Mouse (Mus musculus): ENCODE measurements around the gene Ces1a. TPM values are rescaled to one million over a fixed set of nuclear protein-coding genes. Genes with fewer than 3 reads are reported as not detected.
A peak's percentile ranks its signal among the peaks of the same experiment; 100 is the strongest.

Ces1a gene
- polyA plus RNA-seq (2015; fragmentation: Nextera tagmentation; extraction: Ambion mirVana): not detected in 2 replicates

DNA sequence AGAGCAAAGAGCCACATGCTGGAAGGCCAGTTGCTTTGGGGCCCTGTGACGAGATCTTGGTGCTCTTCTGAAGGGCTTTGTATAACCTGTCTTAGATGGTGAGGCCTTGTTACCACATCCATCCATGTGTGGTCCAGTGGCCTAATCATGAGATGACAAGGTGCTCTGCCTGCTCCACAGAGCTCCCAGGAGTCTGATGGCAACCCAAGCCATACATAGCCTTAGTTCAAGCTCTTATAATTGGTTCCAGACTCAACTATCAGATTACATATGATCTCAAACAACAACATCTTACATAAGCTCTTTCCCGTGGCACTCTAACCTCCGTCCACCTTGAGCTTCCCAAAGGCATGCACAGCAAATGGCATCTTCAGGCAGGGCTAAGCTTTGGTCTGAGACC lies at the start of gene Ces1a:
Gene Ces1a, minus strand, starts transcription at position 101 of the 400 bp plus-strand sequence.
- Histone ChIP-seq H3K4me1 (ENCODE audit: control insufficient read depth, insufficient read depth, low read length) (no peaks in the 10 kb centered on the region), H3K9me3 (replicated peaks; ENCODE audit: control insufficient read depth, low read length) (no peaks in the 10 kb centered on the region), H3K9ac (ENCODE audit: low read length) (no peak within 1 kb of the TSS), H3K4me2 (ENCODE audit: low read depth, low read length) (no peak within 1 kb of the TSS), H3K27ac (ENCODE audit: low read length) (no peak within 1 kb of the TSS), H3K4me3 (replicated peaks; ENCODE audit: low read length) (no peak within 1 kb of the TSS), H3K27me3 (ENCODE audit: control insufficient read depth, insufficient read depth, low read length) (no peaks in the 10 kb centered on the region), H3K36me3 (ENCODE audit: control insufficient read depth, insufficient read depth, low read length) (no peaks in the 10 kb centered on the region)
- ATAC-seq (ENCODE audit: insufficient read depth, low FRiP score): no peak
- WGBS: 78% methylated on average over 3 of the region's 3 CpGs

DNA sequence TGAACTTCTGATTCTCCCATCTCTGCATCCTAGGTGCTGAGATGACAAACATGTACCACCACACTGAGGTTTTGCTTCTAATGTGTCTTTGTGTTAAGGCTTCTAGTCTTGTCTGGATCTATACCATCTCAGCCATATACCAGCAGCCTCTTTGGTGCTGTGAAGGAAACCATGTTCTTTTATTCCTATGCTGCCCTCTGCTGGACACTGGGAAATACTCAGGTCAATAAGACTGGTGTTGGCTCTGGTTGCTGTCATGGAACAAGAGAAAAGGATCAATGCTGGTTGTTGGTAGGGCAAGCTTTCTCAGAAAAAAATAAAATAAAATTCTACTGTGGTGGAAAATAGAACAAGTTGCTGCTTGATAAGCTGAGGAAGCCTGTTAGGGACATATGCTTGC lies 47.4 kb upstream of the Ces1a start:
- Histone ChIP-seq H3K27me3 (ENCODE audit: control insufficient read depth, insufficient read depth, low read length) (no peaks in the 10 kb centered on the region), H3K9ac (ENCODE audit: low read length) (no peak overlapping the region), H3K27ac (ENCODE audit: low read length) (no peak overlapping the region), H3K4me3 (replicated peaks; ENCODE audit: low read length) (no peak overlapping the region), H3K4me1 (ENCODE audit: control insufficient read depth, insufficient read depth, low read length) (no peaks in the 10 kb centered on the region), H3K4me2 (ENCODE audit: low read depth, low read length) (no peak overlapping the region), H3K36me3 (ENCODE audit: control insufficient read depth, insufficient read depth, low read length) (no peaks in the 10 kb centered on the region), H3K9me3 (replicated peaks; ENCODE audit: control insufficient read depth, low read length) (no peaks in the 10 kb centered on the region)
- no peak for ATAC-seq (ENCODE audit: insufficient read depth, low FRiP score)

DNA sequence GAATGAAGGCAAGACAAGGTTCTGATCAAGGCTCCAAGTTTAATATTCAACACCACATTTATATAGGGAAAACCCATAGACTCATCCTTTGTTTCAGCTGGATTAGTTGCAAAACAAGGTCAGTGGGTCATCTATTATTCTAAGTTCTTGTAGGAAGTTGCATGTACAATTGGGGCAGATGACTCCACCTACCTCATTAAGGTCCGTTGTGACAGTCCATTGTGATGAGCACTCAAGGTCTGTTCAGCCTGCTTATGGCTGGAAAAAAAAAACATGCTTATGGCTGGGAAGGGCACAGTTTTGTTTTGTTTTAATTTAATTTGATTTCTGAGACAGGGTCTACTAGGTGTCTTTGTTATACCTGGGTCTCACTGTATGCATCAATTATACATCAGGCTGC lies 43.3 kb upstream of the Ces1a start:
- H3K27me3 ChIP-seq (ENCODE audit: control insufficient read depth, insufficient read depth, low read length): no peaks in the 10 kb centered on the region
- no peak overlapping the region for H3K27ac ChIP-seq (ENCODE audit: low read length)
- H3K4me3 ChIP-seq (replicated peaks; ENCODE audit: low read length): no peak overlapping the region
- H3K9me3 ChIP-seq (replicated peaks; ENCODE audit: control insufficient read depth, low read length): no peaks in the 10 kb centered on the region
- ATAC-seq (ENCODE audit: insufficient read depth, low FRiP score): no peak
- no peak overlapping the region for H3K4me2 ChIP-seq (ENCODE audit: low read depth, low read length)
- no peak overlapping the region for H3K9ac ChIP-seq (ENCODE audit: low read length)
- no peaks in the 10 kb centered on the region for H3K4me1 ChIP-seq (ENCODE audit: control insufficient read depth, insufficient read depth, low read length)
- H3K36me3 ChIP-seq (ENCODE audit: control insufficient read depth, insufficient read depth, low read length): no peaks in the 10 kb centered on the region
- WGBS: 50% methylated on average over 1 of the region's 1 CpGs

DNA sequence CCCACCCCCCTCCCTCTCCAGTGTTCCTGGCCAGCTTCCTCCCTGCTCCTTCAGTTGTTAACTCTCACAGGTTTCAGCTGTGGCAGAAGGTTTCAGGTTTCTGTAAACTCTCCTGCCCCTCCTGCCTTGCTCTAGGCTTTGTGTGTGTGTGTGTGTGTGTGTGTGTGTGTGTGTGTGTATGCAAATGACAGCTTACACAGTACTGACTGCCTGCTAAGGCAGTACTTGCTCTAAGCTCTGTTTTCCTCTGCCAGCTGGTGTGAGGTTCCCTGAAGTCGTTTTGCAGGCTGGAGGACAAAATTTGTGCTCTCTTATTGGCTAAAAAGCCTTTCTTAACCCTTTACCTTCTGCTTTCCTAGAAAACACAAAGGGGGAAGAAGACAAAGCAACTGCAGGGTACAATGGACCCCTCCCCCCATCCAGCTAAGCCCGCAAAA lies 40.7 kb upstream of the Ces1a start:
- no peak overlapping the region for H3K9ac ChIP-seq (ENCODE audit: low read length)
- ATAC-seq (ENCODE audit: insufficient read depth, low FRiP score): peak; percentile 75; the same call in 1 of the 2 replicates
- H3K4me3 ChIP-seq (replicated peaks; ENCODE audit: low read length): no peak overlapping the region
- no peaks in the 10 kb centered on the region for H3K27me3 ChIP-seq (ENCODE audit: control insufficient read depth, insufficient read depth, low read length)
- H3K9me3 ChIP-seq (replicated peaks; ENCODE audit: control insufficient read depth, low read length): no peaks in the 10 kb centered on the region
- 2% methylated on average over 2 of the region's 2 CpGs for WGBS
- H3K27ac ChIP-seq (ENCODE audit: low read length): no peak overlapping the region; the same call in 1 of the 2 replicates
- no peaks in the 10 kb centered on the region for H3K36me3 ChIP-seq (ENCODE audit: control insufficient read depth, insufficient read depth, low read length)
- H3K4me1 ChIP-seq (ENCODE audit: control insufficient read depth, insufficient read depth, low read length): no peaks in the 10 kb centered on the region
- H3K4me2 ChIP-seq (ENCODE audit: low read depth, low read length): 0 out of 2 replicates have a peak overlapping the region, but pooled peaks have one; percentile 24

DNA sequence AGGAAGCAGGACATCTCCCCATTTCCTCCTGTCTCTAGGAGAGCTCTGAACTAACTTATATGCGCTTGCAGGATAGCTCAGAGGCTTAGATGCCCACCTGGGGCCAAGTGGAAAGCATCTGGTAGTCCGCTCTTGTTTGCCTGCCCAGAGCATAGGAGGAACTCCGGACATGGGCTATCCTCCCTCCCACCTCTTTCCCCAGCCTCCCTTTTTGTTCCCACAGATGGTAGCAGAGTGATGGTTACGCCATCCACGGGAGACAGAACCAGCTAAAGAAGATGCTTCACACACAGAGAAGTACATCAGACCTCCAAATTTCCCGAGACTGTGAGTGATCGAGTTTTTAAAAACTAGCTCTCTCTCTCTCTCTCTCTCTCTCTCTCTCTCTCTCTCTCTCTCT lies 40.2 kb upstream of the Ces1a start:
- Histone ChIP-seq H3K4me2 (ENCODE audit: low read depth, low read length) (peak overlapping the region; percentile 24; the same call in 1 of the 2 replicates), H3K9me3 (replicated peaks; ENCODE audit: control insufficient read depth, low read length) (no peaks in the 10 kb centered on the region), H3K27me3 (ENCODE audit: control insufficient read depth, insufficient read depth, low read length) (no peaks in the 10 kb centered on the region), H3K4me1 (ENCODE audit: control insufficient read depth, insufficient read depth, low read length) (no peaks in the 10 kb centered on the region), H3K36me3 (ENCODE audit: control insufficient read depth, insufficient read depth, low read length) (no peaks in the 10 kb centered on the region), H3K9ac (ENCODE audit: low read length) (no peak overlapping the region), H3K4me3 (replicated peaks; ENCODE audit: low read length) (no peak overlapping the region), H3K27ac (ENCODE audit: low read length) (no peak overlapping the region)
- no peak for ATAC-seq (ENCODE audit: insufficient read depth, low FRiP score)
- 19% methylated on average over 7 of the region's 7 CpGs for WGBS

DNA sequence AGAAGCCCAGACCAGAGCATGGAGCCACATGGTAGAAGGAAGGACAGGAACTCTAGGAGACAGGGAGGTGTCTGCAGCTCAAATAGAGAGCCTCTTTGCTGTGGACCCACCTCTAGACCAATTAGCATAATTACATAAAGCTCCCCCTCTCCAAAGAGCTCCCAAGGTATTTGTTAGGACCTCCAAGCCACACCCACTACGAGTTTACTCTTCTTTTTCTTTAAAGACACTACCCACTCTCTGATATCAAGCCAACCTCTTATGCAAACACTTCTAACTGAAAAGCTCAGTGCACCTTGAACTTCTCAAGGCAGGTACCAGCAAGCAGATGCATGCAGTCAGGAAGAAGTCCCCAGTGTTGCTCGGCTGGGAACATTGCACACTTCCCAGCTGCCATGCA lies 31.9 kb upstream of the Ces1a start, which contains the start of gene Ces1b:
Gene Ces1b, minus strand, starts transcription at position 131 of the 400 bp plus-strand sequence.
- ATAC-seq (ENCODE audit: insufficient read depth, low FRiP score): peak; percentile 66; the same call in 1 of the 2 replicates
- Histone ChIP-seq H3K9me3 (replicated peaks; ENCODE audit: control insufficient read depth, low read length) (no peaks in the 10 kb centered on the region), H3K27me3 (ENCODE audit: control insufficient read depth, insufficient read depth, low read length) (no peaks in the 10 kb centered on the region), H3K36me3 (ENCODE audit: control insufficient read depth, insufficient read depth, low read length) (no peaks in the 10 kb centered on the region), H3K4me3 (replicated peaks; ENCODE audit: low read length) (no peak within 1 kb of the TSS), H3K4me1 (ENCODE audit: control insufficient read depth, insufficient read depth, low read length) (no peaks in the 10 kb centered on the region), H3K4me2 (ENCODE audit: low read depth, low read length) (no peak within 1 kb of the TSS), H3K9ac (ENCODE audit: low read length) (no peak within 1 kb of the TSS), H3K27ac (ENCODE audit: low read length) (no peak within 1 kb of the TSS)
- 55% methylated on average over 2 of the region's 2 CpGs for WGBS

DNA sequence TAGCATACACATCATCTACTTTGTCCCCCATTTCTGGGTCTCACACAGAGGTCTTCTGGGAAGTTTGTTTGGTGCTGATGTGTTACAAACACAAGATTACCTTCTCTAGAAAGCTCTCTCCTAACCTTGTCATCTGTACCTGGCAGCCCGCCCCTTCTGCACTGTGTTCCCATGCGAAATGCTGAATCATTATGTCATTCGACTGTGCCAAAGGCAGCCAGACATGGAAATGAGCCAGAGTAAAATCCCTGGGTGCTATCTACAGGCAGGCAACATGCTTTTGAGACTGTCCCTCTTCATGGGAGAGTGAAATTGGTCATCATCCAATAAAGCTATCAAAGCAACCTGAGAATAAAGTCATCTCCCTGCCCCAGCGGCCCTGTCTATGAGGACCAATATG lies 27.3 kb upstream of the Ces1a start:
- no peak for ATAC-seq (ENCODE audit: insufficient read depth, low FRiP score)
- H3K9me3 ChIP-seq (replicated peaks; ENCODE audit: control insufficient read depth, low read length): no peaks in the 10 kb centered on the region
- no peak overlapping the region for H3K27ac ChIP-seq (ENCODE audit: low read length)
- no peak overlapping the region for H3K4me2 ChIP-seq (ENCODE audit: low read depth, low read length)
- no peak overlapping the region for H3K4me3 ChIP-seq (replicated peaks; ENCODE audit: low read length)
- H3K27me3 ChIP-seq (ENCODE audit: control insufficient read depth, insufficient read depth, low read length): no peaks in the 10 kb centered on the region
- H3K9ac ChIP-seq (ENCODE audit: low read length): no peak overlapping the region
- no peaks in the 10 kb centered on the region for H3K36me3 ChIP-seq (ENCODE audit: control insufficient read depth, insufficient read depth, low read length)
- H3K4me1 ChIP-seq (ENCODE audit: control insufficient read depth, insufficient read depth, low read length): no peaks in the 10 kb centered on the region
- WGBS: 86% methylated on average over 4 of the region's 4 CpGs

DNA sequence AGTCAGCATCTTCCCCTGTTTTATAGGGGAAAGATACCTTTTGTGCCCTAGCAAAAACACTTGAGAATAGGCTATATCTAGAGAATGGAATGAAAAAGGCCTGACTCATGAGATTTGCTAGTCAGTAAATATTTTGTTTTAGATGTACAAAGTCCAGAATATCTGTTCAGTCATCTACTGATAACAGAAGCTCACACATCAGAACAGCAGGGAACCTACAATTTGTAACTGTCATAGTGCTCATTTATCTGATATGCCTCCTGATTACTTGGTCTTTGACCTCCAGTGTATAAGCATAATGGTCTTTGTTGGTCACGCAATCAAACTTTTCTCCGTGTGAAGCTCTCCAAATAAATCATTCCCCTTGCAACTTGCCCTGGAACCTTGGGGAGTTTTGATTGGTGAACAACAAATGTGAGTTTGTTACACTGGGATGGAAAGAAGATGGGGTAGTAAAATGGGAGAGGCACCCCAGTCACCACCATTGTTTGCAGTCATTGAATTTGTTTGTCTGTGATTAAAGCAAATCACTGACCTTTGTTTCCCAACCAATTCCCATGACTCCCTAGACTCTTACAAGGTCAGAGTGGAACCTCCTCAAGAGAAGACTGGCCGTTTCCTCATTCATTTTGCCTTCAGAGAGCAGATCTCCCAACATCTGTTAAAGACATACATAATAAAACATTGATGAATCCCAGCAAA lies 15.6 kb upstream of the Ces1a start:
- H3K4me2 ChIP-seq (ENCODE audit: low read depth, low read length): no peak overlapping the region
- H3K9ac ChIP-seq (ENCODE audit: low read length): no peak overlapping the region
- H3K27me3 ChIP-seq (ENCODE audit: control insufficient read depth, insufficient read depth, low read length): no peaks in the 10 kb centered on the region
- 49% methylated on average over 3 of the region's 3 CpGs for WGBS
- H3K4me3 ChIP-seq (replicated peaks; ENCODE audit: low read length): no peak overlapping the region
- H3K4me1 ChIP-seq (ENCODE audit: control insufficient read depth, insufficient read depth, low read length): no peaks in the 10 kb centered on the region
- no peak overlapping the region for H3K27ac ChIP-seq (ENCODE audit: low read length)
- H3K9me3 ChIP-seq (replicated peaks; ENCODE audit: control insufficient read depth, low read length): no peaks in the 10 kb centered on the region
- no peaks in the 10 kb centered on the region for H3K36me3 ChIP-seq (ENCODE audit: control insufficient read depth, insufficient read depth, low read length)
- no peak for ATAC-seq (ENCODE audit: insufficient read depth, low FRiP score)

DNA sequence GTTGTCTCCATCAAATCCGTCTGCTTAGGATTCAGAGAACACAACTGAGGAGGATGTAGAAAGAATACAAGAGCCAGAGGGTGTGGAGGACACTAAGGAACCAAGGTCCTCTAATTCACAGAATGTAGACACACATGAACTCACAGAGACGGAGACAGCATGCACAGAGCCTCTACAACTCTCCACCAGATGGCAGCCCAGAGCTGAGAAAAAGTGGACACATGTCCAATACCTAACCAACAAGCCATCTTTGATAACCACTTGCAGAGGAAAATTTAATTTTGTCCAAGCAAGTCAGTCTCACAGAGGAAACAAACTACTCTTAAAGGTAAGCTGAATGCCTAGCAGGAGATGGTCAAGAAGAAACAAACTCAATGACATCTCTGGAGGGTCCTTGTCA lies 11.2 kb upstream of the Ces1a start:
- Histone ChIP-seq H3K4me3 (replicated peaks; ENCODE audit: low read length) (no peak overlapping the region), H3K9me3 (replicated peaks; ENCODE audit: control insufficient read depth, low read length) (no peaks in the 10 kb centered on the region), H3K27ac (ENCODE audit: low read length) (no peak overlapping the region), H3K9ac (ENCODE audit: low read length) (no peak overlapping the region), H3K27me3 (ENCODE audit: control insufficient read depth, insufficient read depth, low read length) (no peaks in the 10 kb centered on the region), H3K36me3 (ENCODE audit: control insufficient read depth, insufficient read depth, low read length) (no peaks in the 10 kb centered on the region), H3K4me2 (ENCODE audit: low read depth, low read length) (no peak overlapping the region), H3K4me1 (ENCODE audit: control insufficient read depth, insufficient read depth, low read length) (no peaks in the 10 kb centered on the region)
- no peak for ATAC-seq (ENCODE audit: insufficient read depth, low FRiP score)
- 14% methylated on average over 2 of the region's 2 CpGs for WGBS

Measured in stomach, embryonic 16.5 days (tissue).